Mouse (Mus musculus) thymus, postnatal 10 days (tissue): Measurements from ENCODE around the gene Cmtm6.
"Not testable (repeated sequence)": the region's sequence is repeated elsewhere in the genome, so short reads cannot be mapped to it uniquely, and the experiment has no call there.

Experiments
- DNase-seq, 2 experiments: peaks; one replicate each; pipeline ENCODE4 v3.0.0; 2021; ENCODE audit warnings: low spot score in 2 of 2

Gene Cmtm6

GRCm38 (mm10) chr9:114731011-114731755, at the start of gene Cmtm6:
TSS of gene Cmtm6 (plus strand) at chr9:114731116.
- peak; percentile 94 to 99 for DNase-seq

- no peak for DNase-seq
Measured at GRCm38 (mm10) chr9:114682193-114682592, 48.7 kb upstream of the Cmtm6 start.

- no peak for DNase-seq
Measured at GRCm38 (mm10) chr9:114686245-114686644, 44.7 kb upstream of the Cmtm6 start.

GRCm38 (mm10) chr9:114687639-114688038, 43.3 kb upstream of the Cmtm6 start:
- DNase-seq: no peak

DNA sequence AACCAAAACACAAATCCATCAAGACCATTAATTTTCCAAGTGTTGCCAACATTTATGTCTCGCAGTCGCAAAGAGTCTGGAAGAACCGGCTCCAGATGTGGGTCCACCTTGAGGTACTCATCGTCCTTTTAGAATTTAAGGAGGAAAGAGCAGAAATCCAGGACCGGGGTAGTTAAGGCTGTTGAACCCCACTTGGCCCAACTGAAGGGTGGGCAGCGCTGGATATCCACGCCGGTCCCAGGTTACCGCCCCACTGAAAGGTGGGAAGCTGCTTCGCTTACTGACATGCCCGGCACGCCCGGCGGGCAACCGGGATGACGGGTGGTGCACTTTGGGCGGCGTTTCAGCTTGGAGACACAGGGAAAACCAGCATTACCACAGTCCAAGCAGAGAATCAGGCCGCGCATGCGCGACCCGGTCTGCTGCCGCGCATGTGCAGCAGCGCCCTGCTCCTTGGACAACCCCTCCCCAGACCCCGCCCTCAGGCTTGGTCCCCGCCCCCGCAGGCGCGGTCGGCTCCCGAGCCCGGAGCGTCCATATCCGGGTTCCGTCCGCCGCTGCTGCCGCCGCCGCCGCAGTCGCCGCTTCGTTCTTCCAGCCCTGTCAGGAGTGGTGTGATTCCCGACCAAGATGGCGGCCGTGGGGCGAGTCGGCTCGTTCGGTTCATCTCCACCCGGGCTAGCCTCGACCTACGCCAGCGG, 42.5 kb upstream of the Cmtm6 start, which contains the start of gene Dync1li1:
Gene Dync1li1 (plus strand): TSS at position 539 of the 701 bp plus-strand sequence.
- peak; percentile 94 to 98 for DNase-seq

GRCm38 (mm10) chr9:114688953-114689407, 41.9 kb upstream of the Cmtm6 start:
- DNase-seq: no peak

DNA sequence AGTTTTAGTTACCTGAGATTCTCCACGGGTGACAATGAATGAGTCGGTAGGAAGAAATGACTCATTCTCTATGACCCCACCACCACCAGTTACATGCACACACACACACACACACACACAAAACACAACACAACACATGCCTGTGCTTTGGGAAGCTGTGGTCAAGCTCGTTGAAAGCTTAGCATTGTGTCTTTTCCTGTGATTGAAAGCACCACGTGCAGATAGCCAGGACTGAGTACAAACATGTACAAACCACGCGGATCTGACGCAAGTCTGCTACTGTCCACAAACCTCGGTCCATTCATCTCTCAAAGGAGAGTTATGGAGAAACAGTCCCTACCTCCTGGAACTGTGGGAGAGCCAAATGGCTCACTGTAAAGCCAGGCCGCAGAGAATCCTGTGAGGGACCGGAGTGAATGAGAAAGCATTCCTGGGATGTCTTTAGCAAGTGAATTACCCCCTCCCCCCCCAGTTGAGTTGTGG, 40.8 kb upstream of the Cmtm6 start:
- no peak for DNase-seq

GRCm38 (mm10) chr9:114691112-114691511, 39.8 kb upstream of the Cmtm6 start:
- no peak for DNase-seq

DNA sequence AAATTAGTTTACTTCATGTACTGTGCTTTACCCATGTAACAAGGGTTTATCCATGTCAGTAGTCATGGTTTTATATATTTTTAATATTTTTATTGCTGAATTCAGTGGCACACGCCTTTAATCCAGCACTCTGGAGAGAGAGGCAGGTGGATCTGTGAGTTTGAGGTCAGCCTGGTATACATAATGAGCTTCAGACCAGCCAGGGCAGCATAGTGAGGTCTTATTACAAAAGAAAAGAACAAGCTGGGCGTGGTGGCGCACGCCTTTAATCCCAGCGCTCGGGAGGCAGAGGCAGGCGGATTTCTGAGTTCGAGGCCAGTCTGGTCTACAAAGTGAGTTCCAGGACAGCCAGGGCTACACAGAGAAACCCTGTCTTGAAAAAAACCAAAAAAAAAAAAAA, 35.3 kb upstream of the Cmtm6 start:
- DNase-seq: not testable (repeated sequence)

GRCm38 (mm10) chr9:114697072-114697471, 33.8 kb upstream of the Cmtm6 start:
- DNase-seq: no peak

DNA sequence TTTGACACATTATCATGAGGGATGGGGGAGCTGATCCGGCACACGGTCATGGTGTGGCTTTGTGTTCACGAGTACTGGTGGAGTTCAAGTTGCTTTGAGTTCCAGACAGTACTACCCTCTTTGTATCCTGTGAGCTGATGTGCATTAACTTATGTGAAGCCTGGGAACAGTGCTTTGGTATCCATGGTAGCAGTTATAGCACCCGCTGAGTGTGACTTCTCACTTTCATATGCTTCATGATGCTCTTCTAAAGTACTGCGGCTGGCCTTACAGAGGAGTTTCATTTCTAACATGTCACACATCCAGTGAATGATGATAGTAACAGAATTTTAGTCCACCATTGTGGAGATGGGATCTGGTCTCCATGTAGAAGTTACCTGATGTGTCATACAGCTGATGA, 33.0 kb upstream of the Cmtm6 start:
- no peak for DNase-seq

DNA sequence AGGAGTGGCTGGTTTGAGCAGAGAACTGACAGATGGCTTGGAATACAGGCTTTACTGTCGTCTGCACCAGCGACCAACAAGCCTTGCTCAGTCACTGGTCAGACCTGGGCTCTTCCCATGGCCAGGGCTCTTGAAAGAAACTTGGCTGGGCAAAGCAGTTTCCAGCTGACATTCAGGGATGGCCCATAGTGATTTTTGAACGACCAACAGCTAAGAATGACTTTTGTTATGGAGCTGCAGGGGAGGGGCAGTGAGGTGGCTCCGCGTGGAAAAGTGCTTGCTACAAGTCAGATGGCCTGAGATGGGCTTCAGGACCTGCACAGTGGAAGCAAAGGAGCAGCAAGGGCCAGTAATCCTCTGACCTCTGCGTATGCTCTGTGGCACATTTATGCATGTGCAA, 31.7 kb upstream of the Cmtm6 start:
- no peak for DNase-seq

GRCm38 (mm10) chr9:114699882-114700665, 30.8 kb upstream of the Cmtm6 start:
- no peak for DNase-seq

DNA sequence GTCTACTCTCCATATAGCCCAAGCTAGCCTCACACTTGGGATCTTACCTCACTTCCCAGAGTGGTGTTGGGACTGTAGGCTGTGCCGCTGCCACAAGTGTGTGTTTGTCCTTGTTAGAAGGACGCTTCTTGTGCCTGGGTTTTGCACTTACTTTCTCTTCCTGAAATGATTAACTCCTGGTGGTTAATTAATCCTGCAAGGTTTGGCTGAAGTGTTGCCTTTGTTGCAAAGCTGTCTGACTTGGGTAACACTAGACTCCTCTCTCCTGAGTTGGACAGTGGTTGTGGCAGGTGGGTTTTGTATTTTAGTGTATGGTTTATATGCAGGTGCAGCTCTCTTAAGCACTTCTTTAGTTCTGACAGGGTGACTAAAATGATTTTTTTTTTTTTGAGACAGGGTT, 29.9 kb upstream of the Cmtm6 start:
- no peak for DNase-seq

GRCm38 (mm10) chr9:114701921-114702320, 29.0 kb upstream of the Cmtm6 start:
- no peak for DNase-seq

GRCm38 (mm10) chr9:114707805-114708204, 23.1 kb upstream of the Cmtm6 start:
- no peak for DNase-seq

DNA sequence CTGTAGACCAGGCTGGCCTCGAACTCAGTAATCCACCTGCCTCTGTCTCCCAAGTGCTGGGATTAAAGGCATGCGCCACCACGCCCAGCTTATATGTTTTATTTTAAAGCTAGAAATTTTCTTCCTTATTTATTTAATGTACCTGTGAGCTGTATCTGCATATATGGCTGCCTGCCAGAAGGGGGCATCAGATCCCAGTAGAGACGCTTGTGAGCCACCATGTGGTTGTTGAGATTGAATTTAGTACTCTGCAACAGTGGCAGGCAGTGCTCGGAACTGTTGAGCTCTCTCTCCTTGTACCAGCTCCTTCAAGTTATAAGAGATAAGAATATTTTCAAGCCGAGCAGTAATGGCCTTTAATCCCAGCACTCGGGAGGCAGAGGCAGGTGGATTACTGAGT, 20.6 kb upstream of the Cmtm6 start:
- peak in 1 of 2 experiments; percentile 49 for DNase-seq

DNA sequence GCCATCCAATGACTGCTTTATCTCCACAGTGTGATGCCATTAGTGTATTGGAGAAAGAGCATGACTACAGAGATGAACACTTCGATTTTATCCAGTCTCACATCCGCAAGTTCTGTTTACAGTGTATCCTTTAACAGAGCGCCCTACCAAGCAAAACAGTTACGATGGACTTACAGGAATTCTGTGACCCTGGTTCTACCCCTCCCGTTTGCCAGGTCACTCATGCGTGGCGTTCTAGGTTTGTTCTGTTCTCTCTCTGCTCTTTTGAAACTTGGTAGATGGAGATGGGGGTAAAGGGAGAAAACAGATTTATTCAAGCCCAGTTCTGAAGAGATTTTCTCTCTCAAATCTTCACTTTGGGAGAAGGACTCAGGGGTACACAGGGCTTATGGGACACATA, 17.4 kb upstream of the Cmtm6 start:
- DNase-seq: no peak

- no peak for DNase-seq
Measured at GRCm38 (mm10) chr9:114716677-114717331, 14.1 kb upstream of the Cmtm6 start.

DNA sequence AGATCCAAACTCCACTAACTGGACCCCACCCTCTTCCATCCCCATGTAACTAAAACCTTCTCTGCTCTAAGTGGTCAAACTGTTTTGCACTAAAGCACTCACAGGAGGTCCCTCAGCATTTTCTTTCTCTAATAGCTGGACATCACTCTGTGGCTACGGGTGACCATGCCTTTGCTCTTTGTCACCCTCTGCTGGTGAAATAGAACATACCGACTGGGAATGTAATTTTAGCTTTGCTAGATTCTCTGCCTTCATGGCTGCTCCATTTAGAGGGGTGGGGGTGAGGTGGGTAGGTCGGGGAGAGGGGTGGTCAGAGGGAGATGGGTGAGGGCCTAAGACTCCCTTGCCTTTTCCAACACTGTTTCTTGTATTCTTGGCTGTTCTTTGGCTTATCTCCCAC, 3.6 kb upstream of the Cmtm6 start:
- DNase-seq: no peak

DNA sequence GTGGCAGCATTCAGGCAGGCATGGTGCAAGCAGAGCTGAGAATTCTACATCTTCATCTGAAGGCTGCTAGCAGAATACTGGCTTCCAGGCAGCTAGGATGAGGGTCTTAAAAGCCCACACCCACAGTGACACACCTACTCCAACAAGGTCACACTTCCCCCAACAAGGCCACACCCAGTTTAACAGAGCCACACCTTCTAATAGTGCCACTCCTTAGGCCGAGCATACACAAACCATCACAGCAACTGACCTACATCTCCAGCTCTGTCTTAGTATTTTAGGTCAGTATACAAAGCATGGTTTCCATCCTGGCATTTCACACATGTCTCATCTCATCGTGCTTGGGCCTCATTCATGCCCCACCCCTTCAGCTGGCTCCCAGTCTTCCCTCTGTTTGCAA, 2.5 kb upstream of the Cmtm6 start:
- DNase-seq: not testable (repeated sequence)
